Mouse (Mus musculus): Measurements from ENCODE around the gene Garnl3.

DNA sequence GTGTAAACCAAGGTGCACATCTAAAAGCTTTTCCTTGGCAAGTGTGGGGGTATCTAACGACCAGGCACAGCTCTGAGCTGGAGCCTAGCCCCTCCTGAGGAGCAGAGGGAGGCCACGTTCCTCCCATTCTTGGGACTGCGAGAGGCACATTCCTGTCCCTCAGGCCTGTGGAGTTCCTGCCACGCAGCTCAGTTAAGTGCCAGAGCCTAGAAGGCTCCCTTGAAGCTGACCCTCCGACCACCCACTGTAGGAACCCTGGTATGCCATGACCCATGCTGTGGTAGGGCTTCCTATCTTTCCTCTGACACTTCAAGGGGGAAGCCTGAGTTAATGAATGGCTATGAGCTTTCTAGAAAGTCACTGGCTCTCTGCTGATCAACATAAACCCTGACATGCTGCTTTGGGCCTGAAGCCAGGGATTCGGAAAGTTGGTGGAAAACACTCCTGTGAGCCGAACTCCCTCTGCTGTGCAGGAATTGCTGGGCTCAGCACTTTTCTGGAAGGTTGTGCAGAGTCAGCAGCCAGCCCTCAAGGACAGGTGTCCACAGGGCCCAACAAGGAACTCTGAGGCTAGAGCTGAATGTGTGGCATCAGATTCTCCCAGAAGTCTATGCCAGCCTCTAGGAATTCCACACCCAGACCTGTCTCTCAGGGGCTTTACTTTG is 34.4 kb upstream of the Garnl3 start:
- TF ChIP-seq CTCF (IDR thresholded peaks at IDR 0.05; ENCODE audit: low read depth, low read length) (no peak), POLR2AphosphoS5 (IDR thresholded peaks at IDR 0.05; ENCODE audit: insufficient replicate concordance, low read depth, low read length) (no peak), GATA1 (IDR thresholded peaks at IDR 0.05; ENCODE audit: borderline replicate concordance, low read length) (no peak), TAL1 (conservative IDR thresholded peaks at IDR 0.05; ENCODE audit: low read depth, low read length) (no peak)
